Mouse (Mus musculus): ENCODE data around the gene Rph3al. TPM values are rescaled to one million over a fixed set of nuclear protein-coding genes. Genes with fewer than 3 reads are reported as not detected.

Rph3al gene
- polyA plus RNA-seq, 1 experiment from 2014 or later, result 3.7 TPM

DNA sequence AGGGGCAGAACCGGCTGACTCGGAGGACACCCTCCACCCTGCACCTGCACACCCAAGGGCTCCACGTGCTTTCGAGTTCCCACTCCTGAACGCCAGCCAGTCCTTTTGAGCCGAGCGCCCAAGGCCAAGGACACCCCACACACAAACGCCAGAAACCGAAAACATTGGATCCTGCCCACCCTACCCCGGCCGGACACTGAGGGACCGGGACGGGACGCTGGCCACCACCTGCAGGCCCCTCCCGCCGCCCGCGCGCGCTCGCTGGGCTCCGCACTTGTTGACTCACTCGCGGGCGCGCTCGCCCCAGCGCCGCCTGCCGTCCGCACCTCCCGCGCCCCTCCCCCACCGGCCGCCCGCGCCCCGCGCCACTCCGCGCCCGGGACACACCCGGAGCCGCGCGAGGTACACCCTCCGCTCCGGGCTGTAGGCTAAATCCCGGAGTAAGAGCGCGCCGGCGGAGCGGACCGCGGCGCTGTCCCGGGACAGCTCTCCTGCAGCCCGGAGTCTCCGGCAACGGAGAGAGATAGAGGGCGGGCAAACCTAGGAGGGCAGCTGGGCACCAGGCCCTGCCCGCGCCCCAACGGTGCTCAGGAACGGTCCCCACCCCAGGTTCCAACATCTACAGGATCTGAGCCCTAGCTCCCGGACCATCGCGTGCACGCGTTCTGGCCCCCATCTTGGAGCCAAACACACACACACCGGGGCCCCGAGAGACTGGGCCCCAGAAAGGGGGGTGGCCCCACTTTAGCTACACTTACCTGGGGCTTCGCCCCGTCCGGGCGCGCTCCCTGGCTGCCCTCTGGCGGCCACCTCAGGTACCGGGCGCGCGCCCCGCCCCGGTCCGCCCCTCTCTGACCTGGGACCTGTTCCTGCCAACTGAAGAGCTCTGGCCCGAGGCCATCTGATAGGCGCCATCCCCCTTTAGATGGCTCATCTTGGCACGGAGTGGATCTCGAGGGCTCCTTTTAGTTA lies 28.5 kb upstream of the Rph3al start:
- peak; percentile 69 for ATAC-seq (ENCODE audit: insufficient number of reproducible peaks, insufficient read depth, low FRiP score, low TSS enrichment)
- peak overlapping the region; percentile 65 for H3K9ac ChIP-seq
- H3K9me3 ChIP-seq, result no peaks in the 10 kb centered on the region
- H3K4me2 ChIP-seq (replicated peaks), result peak overlapping the region; percentile 95
- no peaks in the 10 kb centered on the region for H3K36me3 ChIP-seq
- H3K27me3 ChIP-seq, result peaks cover 26% of the 10 kb centered on the region
- 0 out of 2 replicates have a peak overlapping the region, but pooled peaks have one; percentile 61 for H3K27ac ChIP-seq
- under 1% methylated on average over 81 of the region's 90 CpGs for WGBS
- peaks cover 37% of the 10 kb centered on the region for H3K4me1 ChIP-seq
- peak overlapping the region; percentile 58 for H3K4me3 ChIP-seq

DNA sequence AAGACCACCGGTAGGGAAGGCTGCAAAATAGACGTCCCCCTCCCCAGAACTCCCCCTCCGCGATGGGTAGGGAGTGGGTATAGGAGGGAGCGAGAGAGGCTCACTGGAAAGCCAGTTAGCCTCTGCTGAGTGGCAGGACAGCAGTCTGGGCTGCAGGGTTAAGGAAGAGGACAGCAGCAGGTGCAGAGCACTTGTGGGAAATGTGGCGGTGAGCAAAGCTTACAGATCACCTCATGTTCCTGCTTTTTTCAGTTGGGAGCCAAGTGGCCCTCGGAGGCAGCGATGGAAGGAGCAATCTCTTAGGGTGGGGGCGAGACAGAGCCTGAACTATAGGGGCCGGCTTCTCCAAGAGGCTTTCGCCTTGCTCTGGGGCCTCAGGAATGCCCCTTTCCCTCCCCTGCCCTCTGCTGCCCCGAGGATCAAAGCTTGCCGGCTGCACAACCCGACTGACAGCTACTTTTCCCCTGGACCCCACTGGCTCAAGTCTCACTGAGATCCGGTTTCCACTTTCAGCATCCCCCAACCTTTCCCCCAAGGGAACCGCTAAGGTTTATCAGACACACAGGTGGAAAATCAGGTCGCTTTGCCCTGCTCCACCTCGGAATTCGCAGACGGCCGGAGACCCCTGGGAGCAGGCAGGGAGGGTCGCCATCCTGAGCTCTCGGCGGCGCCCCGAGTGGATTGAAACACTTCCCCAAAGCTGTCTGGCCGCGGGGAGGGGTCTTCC lies 27.6 kb upstream of the Rph3al start:
- Histone ChIP-seq H3K9ac (peak overlapping the region; percentile 65; the same call in 1 of the 2 replicates), H3K9me3 (no peaks in the 10 kb centered on the region), H3K4me3 (peak overlapping the region; percentile 58), H3K36me3 (no peaks in the 10 kb centered on the region), H3K27me3 (peaks cover 26% of the 10 kb centered on the region), H3K4me2 (replicated peaks) (peak overlapping the region; percentile 95), H3K27ac (0 out of 2 replicates have a peak overlapping the region, but pooled peaks have one; percentile 61), H3K4me1 (peaks cover 37% of the 10 kb centered on the region)
- ATAC-seq (ENCODE audit: insufficient number of reproducible peaks, insufficient read depth, low FRiP score, low TSS enrichment), result no peak
- WGBS, result 4% methylated on average over 27 of the region's 28 CpGs

DNA sequence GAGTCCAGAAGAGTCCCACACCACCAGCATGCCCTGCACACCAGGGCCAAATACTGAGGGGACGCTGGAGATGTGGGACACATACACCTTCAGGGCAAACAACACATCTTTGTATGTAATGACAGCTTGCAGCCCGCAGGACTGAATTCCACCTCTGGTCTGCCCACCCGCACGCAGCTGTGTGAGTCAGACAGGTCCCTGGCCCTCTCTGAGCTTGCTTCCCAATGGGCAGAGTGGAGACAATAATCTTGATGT lies 26.2 kb upstream of the Rph3al start:
- H3K4me1 ChIP-seq, result peaks cover 37% of the 10 kb centered on the region
- H3K27ac ChIP-seq, result 0 out of 2 replicates have a peak overlapping the region, but pooled peaks have one; percentile 51
- H3K9ac ChIP-seq, result no peak overlapping the region
- peak overlapping the region; percentile 17 for H3K4me2 ChIP-seq (replicated peaks)
- WGBS, result 27% methylated on average over 4 of the region's 4 CpGs
- H3K9me3 ChIP-seq, result no peaks in the 10 kb centered on the region
- ATAC-seq (ENCODE audit: insufficient number of reproducible peaks, insufficient read depth, low FRiP score, low TSS enrichment), result no peak
- H3K27me3 ChIP-seq, result peaks cover 26% of the 10 kb centered on the region
- H3K36me3 ChIP-seq, result no peaks in the 10 kb centered on the region
- H3K4me3 ChIP-seq, result no peak overlapping the region

DNA sequence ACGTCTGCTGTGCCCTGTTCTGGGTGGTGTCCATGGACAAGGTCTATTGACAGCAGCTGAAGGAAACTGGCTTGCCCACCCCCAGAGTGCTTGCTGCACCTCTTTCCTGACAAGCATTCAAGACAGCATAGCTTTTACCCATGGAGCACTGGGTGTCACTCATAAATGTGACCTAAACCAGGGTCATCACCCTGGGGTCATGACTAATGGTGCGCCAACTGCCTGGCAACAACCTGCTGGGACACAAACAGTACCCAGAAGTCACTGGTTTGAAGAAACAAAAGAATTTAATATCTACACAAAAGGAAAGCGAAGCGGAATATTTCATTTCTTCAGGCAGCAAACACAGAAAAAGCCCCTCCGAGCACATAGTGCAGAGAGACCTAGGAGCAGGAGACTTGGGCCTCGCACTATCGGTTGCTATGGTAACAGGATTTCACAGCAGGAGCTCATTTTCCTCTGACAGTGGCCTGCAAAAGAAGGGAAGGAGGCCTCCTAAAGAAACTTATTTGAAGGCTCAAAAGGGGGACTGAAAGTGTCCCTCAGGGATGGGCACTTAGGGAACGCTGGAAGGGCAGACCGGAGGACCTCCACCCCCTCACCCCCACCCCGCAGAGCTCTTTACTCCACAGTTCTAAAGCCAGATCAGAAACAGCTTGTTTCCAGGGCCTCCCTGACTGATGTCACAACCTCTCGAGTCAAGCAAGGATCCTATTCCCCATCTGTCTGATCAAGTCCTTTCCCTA lies 25.7 kb upstream of the Rph3al start:
- H3K4me3 ChIP-seq, result no peak overlapping the region
- WGBS, result 18% methylated on average over 11 of the region's 11 CpGs
- H3K9me3 ChIP-seq, result no peaks in the 10 kb centered on the region
- H3K36me3 ChIP-seq, result no peaks in the 10 kb centered on the region
- H3K9ac ChIP-seq, result no peak overlapping the region
- H3K27ac ChIP-seq, result 0 out of 2 replicates have a peak overlapping the region, but pooled peaks have one; percentile 51
- peak overlapping the region; percentile 17 for H3K4me2 ChIP-seq (replicated peaks)
- peaks cover 22% of the 10 kb centered on the region for H3K27me3 ChIP-seq
- ATAC-seq (ENCODE audit: insufficient number of reproducible peaks, insufficient read depth, low FRiP score, low TSS enrichment), result no peak
- peaks cover 37% of the 10 kb centered on the region for H3K4me1 ChIP-seq

DNA sequence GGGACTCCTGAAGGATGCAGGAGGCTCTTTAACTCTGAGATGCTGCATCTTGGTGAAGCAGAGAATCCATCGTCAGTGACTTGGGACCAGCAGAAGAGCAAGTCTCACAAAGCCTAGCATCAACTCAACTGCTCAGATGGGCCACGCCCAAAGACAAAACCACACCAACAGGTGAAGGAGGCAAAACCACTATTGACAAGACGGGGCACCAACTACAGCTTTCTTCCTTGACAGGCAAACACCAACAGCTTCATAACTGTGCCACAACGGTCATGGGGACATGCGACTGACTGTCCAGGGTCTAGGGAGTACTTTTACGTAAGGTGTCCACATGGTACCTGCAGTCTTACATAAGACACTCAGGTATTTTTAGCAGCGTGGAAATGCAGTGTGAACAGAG lies 23.6 kb upstream of the Rph3al start:
- Histone ChIP-seq H3K36me3 (no peaks in the 10 kb centered on the region), H3K9me3 (no peaks in the 10 kb centered on the region), H3K4me1 (peaks cover 30% of the 10 kb centered on the region), H3K9ac (no peak overlapping the region), H3K27me3 (peaks cover 21% of the 10 kb centered on the region), H3K4me2 (replicated peaks) (no peak overlapping the region), H3K27ac (no peak overlapping the region), H3K4me3 (no peak overlapping the region)
- ATAC-seq (ENCODE audit: insufficient number of reproducible peaks, insufficient read depth, low FRiP score, low TSS enrichment), result no peak
- 89% methylated on average over 7 of the region's 7 CpGs for WGBS

DNA sequence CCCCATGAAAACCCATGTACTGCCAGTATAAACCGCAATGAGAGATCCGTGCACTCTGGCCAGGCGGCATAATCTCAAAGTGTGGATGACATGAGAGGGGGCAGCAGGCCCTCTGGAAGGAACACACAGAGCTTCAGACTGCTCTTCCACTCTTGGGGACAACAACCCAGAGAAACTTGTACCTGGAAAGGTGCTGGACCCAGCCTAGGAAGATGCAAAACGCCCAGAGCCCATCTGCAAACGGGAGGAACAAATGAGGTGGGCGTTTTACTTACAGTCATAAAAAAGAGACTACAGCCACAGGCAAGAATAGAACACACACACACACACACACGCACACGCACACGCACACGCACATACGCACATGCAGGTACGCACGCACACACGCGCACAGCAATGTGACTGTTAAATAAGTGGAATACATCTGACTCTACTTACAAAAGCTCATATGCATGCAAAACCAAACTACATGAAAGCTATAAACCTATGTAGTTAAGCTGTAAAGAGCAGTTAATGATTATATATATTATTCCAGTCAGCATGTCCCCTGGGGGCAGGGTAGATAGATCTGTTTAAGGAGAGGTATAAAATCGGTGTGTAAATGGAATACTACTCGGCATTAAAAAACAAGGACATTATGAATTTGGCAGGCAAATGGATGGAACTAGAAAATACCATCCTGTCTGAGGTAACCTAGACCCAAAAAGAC lies 19.0 kb upstream of the Rph3al start:
- Histone ChIP-seq H3K4me1 (no peaks in the 10 kb centered on the region), H3K27ac (no peak overlapping the region), H3K9ac (no peak overlapping the region), H3K4me2 (replicated peaks) (no peak overlapping the region), H3K9me3 (no peaks in the 10 kb centered on the region), H3K36me3 (no peaks in the 10 kb centered on the region), H3K4me3 (no peak overlapping the region), H3K27me3 (no peaks in the 10 kb centered on the region)
- ATAC-seq (ENCODE audit: insufficient number of reproducible peaks, insufficient read depth, low FRiP score, low TSS enrichment), result no peak
- WGBS, result 89% methylated on average over 17 of the region's 17 CpGs

DNA sequence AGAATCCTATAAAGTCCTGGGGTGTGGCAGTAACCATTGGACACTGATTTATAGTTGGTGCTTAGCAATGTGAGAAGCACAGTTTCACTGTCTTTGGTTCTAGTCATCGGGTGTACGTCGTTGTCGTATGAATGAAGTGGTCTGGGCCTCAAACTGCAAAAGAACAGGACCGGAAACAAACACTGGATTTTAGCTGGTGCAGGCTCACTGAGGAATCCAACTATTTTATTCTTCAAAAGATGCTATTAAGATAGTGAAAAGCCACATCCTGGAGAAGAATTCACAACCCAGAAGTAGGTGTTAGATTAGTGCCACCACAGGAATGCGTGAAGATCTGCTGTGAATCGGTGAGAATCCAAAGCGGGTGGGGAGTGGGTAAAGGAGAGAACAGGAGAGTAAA lies 18.4 kb upstream of the Rph3al start:
- no peaks in the 10 kb centered on the region for H3K36me3 ChIP-seq
- no peak overlapping the region for H3K27ac ChIP-seq
- 83% methylated on average over 8 of the region's 8 CpGs for WGBS
- H3K9ac ChIP-seq, result no peak overlapping the region
- no peak overlapping the region for H3K4me3 ChIP-seq
- no peaks in the 10 kb centered on the region for H3K27me3 ChIP-seq
- no peaks in the 10 kb centered on the region for H3K4me1 ChIP-seq
- no peak for ATAC-seq (ENCODE audit: insufficient number of reproducible peaks, insufficient read depth, low FRiP score, low TSS enrichment)
- H3K9me3 ChIP-seq, result no peaks in the 10 kb centered on the region
- H3K4me2 ChIP-seq (replicated peaks), result no peak overlapping the region

DNA sequence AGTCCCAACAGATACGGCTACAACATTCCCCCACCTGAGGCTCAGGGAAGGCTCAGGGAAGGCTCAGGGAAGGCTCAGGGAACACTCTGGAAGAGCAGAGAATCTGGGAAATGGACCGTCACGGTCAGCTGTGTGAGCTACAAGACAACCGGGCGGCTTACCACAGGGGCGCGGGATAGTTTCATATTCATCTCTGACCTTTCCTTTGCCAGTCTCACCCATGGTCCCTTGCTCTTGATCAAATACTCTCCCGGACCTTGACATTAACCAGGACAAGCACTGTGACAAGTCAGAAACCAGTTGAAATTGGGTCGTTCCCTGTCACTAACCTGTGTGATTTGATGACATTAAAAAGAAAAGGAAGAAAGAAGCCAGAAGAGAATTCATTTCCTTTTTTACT lies 16.7 kb upstream of the Rph3al start:
- H3K9ac ChIP-seq, result no peak overlapping the region
- H3K27ac ChIP-seq, result no peak overlapping the region
- no peaks in the 10 kb centered on the region for H3K9me3 ChIP-seq
- H3K27me3 ChIP-seq, result no peaks in the 10 kb centered on the region
- H3K4me2 ChIP-seq (replicated peaks), result no peak overlapping the region
- WGBS, result 86% methylated on average over 9 of the region's 9 CpGs
- no peak for ATAC-seq (ENCODE audit: insufficient number of reproducible peaks, insufficient read depth, low FRiP score, low TSS enrichment)
- H3K4me1 ChIP-seq, result no peaks in the 10 kb centered on the region
- H3K36me3 ChIP-seq, result no peaks in the 10 kb centered on the region
- no peak overlapping the region for H3K4me3 ChIP-seq

DNA sequence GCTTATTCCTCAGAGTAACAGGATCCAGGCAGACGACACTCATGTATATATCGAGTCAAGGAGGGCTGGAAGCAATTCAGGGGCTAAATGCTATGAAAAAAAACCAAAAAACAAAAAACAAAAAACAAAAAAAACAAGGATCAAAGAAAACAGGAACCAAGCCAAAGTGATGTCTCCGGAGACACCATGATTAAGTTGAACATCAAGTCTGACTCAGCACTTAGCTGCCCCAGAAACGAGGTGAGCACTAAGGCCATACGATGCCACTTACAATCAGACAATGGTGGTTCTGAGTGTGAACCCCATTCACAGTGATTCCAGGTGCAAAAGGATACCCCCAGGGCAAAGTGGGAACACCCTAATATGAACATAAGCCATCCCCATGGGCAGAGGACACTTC lies 13.7 kb upstream of the Rph3al start:
- 66% methylated on average over 5 of the region's 5 CpGs for WGBS

DNA sequence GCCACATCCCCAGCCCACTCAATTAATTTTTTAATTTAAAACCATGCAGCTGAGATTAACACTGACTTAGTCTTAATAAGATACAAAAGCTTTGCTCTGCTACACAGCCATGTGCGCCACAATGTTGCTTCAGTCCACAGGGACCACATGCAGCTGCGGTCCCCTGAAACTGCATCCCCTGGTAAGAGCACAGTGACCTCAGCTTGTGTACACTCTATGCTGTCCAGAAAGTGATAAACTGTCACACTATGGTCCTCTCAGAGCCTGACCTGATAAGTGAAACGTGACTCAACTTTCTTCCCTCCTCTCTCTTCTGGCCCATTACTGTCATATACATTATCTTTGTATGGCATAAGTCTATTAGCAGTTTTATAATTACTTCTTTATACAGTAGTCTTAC lies 12.2 kb upstream of the Rph3al start:
- H3K9ac ChIP-seq, result no peak overlapping the region
- 83% methylated on average over 3 of the region's 3 CpGs for WGBS
- no peak overlapping the region for H3K4me2 ChIP-seq (replicated peaks)
- H3K4me3 ChIP-seq, result no peak overlapping the region
- no peak for ATAC-seq (ENCODE audit: insufficient number of reproducible peaks, insufficient read depth, low FRiP score, low TSS enrichment)
- no peaks in the 10 kb centered on the region for H3K9me3 ChIP-seq
- no peak overlapping the region for H3K27ac ChIP-seq
- H3K4me1 ChIP-seq, result peaks cover 9% of the 10 kb centered on the region
- H3K36me3 ChIP-seq, result no peaks in the 10 kb centered on the region
- no peaks in the 10 kb centered on the region for H3K27me3 ChIP-seq

More for the DNA sequence above, 13.7 kb upstream of the Rph3al start:
- Histone ChIP-seq H3K9me3 (no peaks in the 10 kb centered on the region), H3K27me3 (no peaks in the 10 kb centered on the region), H3K4me1 (no peaks in the 10 kb centered on the region; the same call in 1 of the 2 replicates), H3K9ac (no peak overlapping the region), H3K36me3 (no peaks in the 10 kb centered on the region), H3K4me3 (no peak overlapping the region), H3K4me2 (replicated peaks) (no peak overlapping the region), H3K27ac (no peak overlapping the region)
- no peak for ATAC-seq (ENCODE audit: insufficient number of reproducible peaks, insufficient read depth, low FRiP score, low TSS enrichment)

DNA sequence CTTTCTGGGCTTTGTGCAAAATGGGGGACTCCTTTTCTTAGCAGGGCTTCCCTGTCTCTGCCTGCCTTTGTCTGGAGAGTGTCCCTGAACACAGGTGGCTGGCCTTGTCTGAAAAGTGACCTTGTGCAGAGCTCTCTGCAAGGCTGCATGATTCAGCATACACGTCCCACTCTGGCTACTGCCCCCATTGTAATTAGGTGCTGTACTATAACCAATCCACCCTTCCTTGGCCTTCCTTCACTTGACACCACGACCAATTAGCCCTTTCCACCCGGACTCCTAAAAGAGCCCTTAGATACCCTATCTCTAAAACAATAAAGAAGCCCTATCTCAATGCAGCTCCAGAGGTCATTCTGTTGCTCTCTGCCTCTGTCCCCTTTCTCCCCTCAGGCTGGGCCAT lies 10.6 kb upstream of the Rph3al start:
- Histone ChIP-seq H3K9ac (no peak overlapping the region), H3K27me3 (no peaks in the 10 kb centered on the region), H3K27ac (no peak overlapping the region), H3K4me2 (replicated peaks) (no peak overlapping the region), H3K4me1 (peaks cover 9% of the 10 kb centered on the region), H3K9me3 (no peaks in the 10 kb centered on the region), H3K36me3 (no peaks in the 10 kb centered on the region), H3K4me3 (no peak overlapping the region)
- no peak for ATAC-seq (ENCODE audit: insufficient number of reproducible peaks, insufficient read depth, low FRiP score, low TSS enrichment)
- WGBS, result 41% methylated on average over 3 of the region's 3 CpGs

Measured in embryonic facial prominence, embryonic 12.5 days (tissue).